24 mouse cellular contexts compared by ENCODE assay signal in the genomic region with DNA sequence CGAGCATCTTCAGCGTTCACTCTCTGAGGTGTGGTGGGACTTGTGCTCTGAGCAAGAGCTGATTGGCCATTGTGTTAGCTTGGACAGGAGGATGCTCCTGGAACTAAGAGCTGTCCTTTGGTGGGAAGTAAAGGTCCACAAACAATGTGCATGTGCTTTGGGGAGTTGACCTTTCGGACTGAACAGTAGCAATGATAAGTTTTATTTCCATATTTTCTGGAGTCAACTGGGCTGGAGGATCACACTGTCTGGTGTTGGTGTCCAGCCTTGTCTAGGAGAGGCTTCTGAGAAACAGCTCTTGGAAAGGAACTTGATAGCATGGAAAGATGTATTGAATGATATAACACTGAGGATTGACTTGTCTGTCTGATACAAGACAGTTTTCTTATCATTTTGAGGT.
"Had no signal": no experiment of that assay in that cellular context is flagged by ENCODE, and none has a peak within 500 bp of the region (broad histone marks: within the 10 kb centered on the region; RNA-seq: fewer than 3 reads in every experiment).

No protein-coding gene starts in this region.

- H3K36me3 ChIP-seq: heart, embryonic 10.5 days; heart, embryonic 12.5 days; hindbrain, embryonic 10.5 days; hindbrain, embryonic 12.5 days; intestine, embryonic 15.5 days; limb, embryonic 10.5 days; limb, embryonic 12.5 days had no signal

- H3K9ac ChIP-seq: heart, embryonic 12.5 days; hindbrain, embryonic 12.5 days; hindbrain, embryonic 14.5 days; intestine, embryonic 15.5 days; limb, embryonic 12.5 days had no signal

- DNase-seq: gastrocnemius, adult 2 months; gastrocnemius, postnatal 10 days; gastrocnemius, postnatal 25 days; heart, adult 18-20 months; heart, postnatal 10 days; heart, postnatal 4 days; kidney, adult 18-20 months; kidney, adult 8-10 months; kidney, postnatal 10 days; kidney, postnatal 25 days; kidney, postnatal 4 days had no signal

- H3K4me2 ChIP-seq: heart, embryonic 12.5 days; hindbrain, embryonic 12.5 days; hindbrain, embryonic 14.5 days; intestine, embryonic 15.5 days; limb, embryonic 12.5 days had no signal

- H3K27ac ChIP-seq: gastrocnemius, adult 2 months; heart, embryonic 10.5 days; hindbrain, embryonic 10.5 days; hindbrain, embryonic 12.5 days; hindbrain, embryonic 14.5 days; intestine, embryonic 15.5 days; layer of hippocampus, adult 2 months; left cerebral cortex, adult 2 months; limb, embryonic 10.5 days; limb, embryonic 12.5 days had no signal

- H3K4me3 ChIP-seq: gastrocnemius, adult 2 months; heart, embryonic 10.5 days; heart, embryonic 12.5 days; hindbrain, embryonic 10.5 days; hindbrain, embryonic 12.5 days; intestine, embryonic 15.5 days; layer of hippocampus, adult 2 months; left cerebral cortex, adult 2 months; limb, embryonic 10.5 days; limb, embryonic 12.5 days had no signal

- H3K27me3 ChIP-seq: heart, embryonic 12.5 days; hindbrain, embryonic 12.5 days; intestine, embryonic 15.5 days; limb, embryonic 12.5 days had no signal

- H3K4me1 ChIP-seq: heart, embryonic 10.5 days; heart, embryonic 12.5 days; hindbrain, embryonic 12.5 days; intestine, embryonic 15.5 days; limb, embryonic 12.5 days had no signal

- ATAC-seq: hindbrain, embryonic 16.5 days; inflammation-experienced regulatory T-cells, adult 6 months; intestine, embryonic 15.5 days; intestine, postnatal 0 days had no signal

- H3K9me3 ChIP-seq: heart, embryonic 10.5 days; heart, embryonic 12.5 days; hindbrain, embryonic 10.5 days; hindbrain, embryonic 12.5 days; intestine, embryonic 15.5 days; limb, embryonic 10.5 days; limb, embryonic 12.5 days had no signal
